Mouse (Mus musculus) central nervous system, embryonic 14 days (tissue): ENCODE results near the gene Dbn1. TPM values are rescaled to one million over a fixed set of nuclear protein-coding genes. Genes with fewer than 3 reads are reported as not detected.

Experiments used
- polyA plus RNA-seq: library from polyadenylated mRNA; depleted of rRNA; stranded (reverse); fragments of >200 nt; gene quantifications from 2 replicates; pipeline ENCODE4 v1.2.3, GENCODE M21; 2012; rRNA removed

The Dbn1 gene
- polyA plus RNA-seq = 719 and 813 TPM in 2 replicates

GRCm38 (mm10) chr13:55487578-55488498, at the start of gene Dbn1:
Gene Dbn1 (minus strand): TSS chr13:55488111.

GRCm38 (mm10) chr13:55536194-55537175, 48.6 kb upstream of the Dbn1 start, which contains the start of gene Ddx41:
Gene Ddx41 (minus strand): TSS chr13:55536658.

GRCm38 (mm10) chr13:55529198-55529915, 41.4 kb upstream of the Dbn1 start, which contains the start of gene Dok3:
Gene Dok3 (minus strand): TSS chr13:55529296.

GRCm38 (mm10) chr13:55513111-55513748, 25.3 kb upstream of the Dbn1 start, which contains the start of gene Pdlim7:
Gene Pdlim7 (minus strand): TSS chr13:55513676.

GRCm38 (mm10) chr13:55464027-55464884, 23.7 kb downstream of the Dbn1 start, which contains the start of gene Prr7:
Gene Prr7 (plus strand): TSS chr13:55464267.

GRCm38 (mm10) chr13:55444937-55445315, 43.0 kb downstream of the Dbn1 start, which contains the start of gene Grk6:
Gene Grk6 (plus strand): TSS chr13:55445072.

GRCm38 (mm10) chr13:55426613-55427012, 61.3 kb downstream of the Dbn1 start, which contains the start of gene F12:
Gene F12 (minus strand): TSS chr13:55426793.

Other genes with a start within 250 kb of the Dbn1 start
- gene Prelid1, start 167.6 kb downstream of the Dbn1 start, polyA plus RNA-seq = 247 and 256 TPM in 2 replicates
- gene Rab24, start 166.2 kb downstream of the Dbn1 start, polyA plus RNA-seq = 155 and 158 TPM in 2 replicates
- gene Mxd3, start 158.3 kb downstream of the Dbn1 start, polyA plus RNA-seq = 34.6 and 41.2 TPM in 2 replicates
- gene Lman2, start 125.3 kb downstream of the Dbn1 start, polyA plus RNA-seq = 54.3 and 59.6 TPM in 2 replicates
- 0.79 and 0.98 TPM in 2 replicates for gene Rgs14, start 118.4 kb downstream of the Dbn1 start, polyA plus RNA-seq
- 0.06 and 0.07 TPM in 2 replicates for gene Slc34a1, start 89.9 kb downstream of the Dbn1 start, polyA plus RNA-seq
- 0.43 and 0.44 TPM in 2 replicates for gene Pfn3, start 72.9 kb downstream of the Dbn1 start, polyA plus RNA-seq
- gene F12, start 61.3 kb downstream of the Dbn1 start, polyA plus RNA-seq = 0.07 and 0.23 TPM in 2 replicates
- 84.0 and 87.2 TPM in 2 replicates for gene Grk6, start 43.0 kb downstream of the Dbn1 start, polyA plus RNA-seq
- gene Prr7, start 23.8 kb downstream of the Dbn1 start, polyA plus RNA-seq = 55.8 and 56.1 TPM in 2 replicates
- gene Pdlim7, start 25.6 kb upstream of the Dbn1 start, polyA plus RNA-seq = 99.9 and 135 TPM in 2 replicates
- 16.3 and 17.4 TPM in 2 replicates for gene Dok3, start 41.2 kb upstream of the Dbn1 start, polyA plus RNA-seq
- gene Ddx41, start 48.5 kb upstream of the Dbn1 start, polyA plus RNA-seq = 106 and 112 TPM in 2 replicates
- 165 and 171 TPM in 2 replicates for gene Fam193b, start 83.0 kb upstream of the Dbn1 start, polyA plus RNA-seq
- 121 and 154 TPM in 2 replicates for gene Tmed9, start 85.6 kb upstream of the Dbn1 start, polyA plus RNA-seq
- 41.2 and 43.8 TPM in 2 replicates for gene B4galt7, start 111.8 kb upstream of the Dbn1 start, polyA plus RNA-seq
- gene Caml, start 134.9 kb upstream of the Dbn1 start, polyA plus RNA-seq = 87.8 and 97.2 TPM in 2 replicates
- 56.7 and 59.6 TPM in 2 replicates for gene Ddx46, start 146.9 kb upstream of the Dbn1 start, polyA plus RNA-seq
- gene B230219D22Rik, start 205.0 kb upstream of the Dbn1 start, polyA plus RNA-seq = 74.9 and 77.3 TPM in 2 replicates
- 64.1 and 65.0 TPM in 2 replicates for gene Txndc15, start 226.5 kb upstream of the Dbn1 start, polyA plus RNA-seq
- 34.7 and 36.3 TPM in 2 replicates for gene Pcbd2, start 239.3 kb upstream of the Dbn1 start, polyA plus RNA-seq